Mouse (Mus musculus) heart, adult 2 months (tissue): ENCODE data around the gene Rer1.

Experiments
- EP300 ChIP-seq: fragments of 200-500 bp; IDR thresholded peaks from 2 replicates; pipeline ENCODE4 v1.6.1; 2011; ENCODE audit warnings: low read depth, low read length, control low read depth; ENCODE audit not compliant: insufficient read depth
- POLR2A ChIP-seq: fragments of 200-500 bp; IDR thresholded peaks from 2 replicates; pipeline ENCODE4 v1.6.1; 2011; ENCODE audit warnings: mild to moderate bottlenecking, low read depth, low read length, control low read depth; ENCODE audit not compliant: insufficient read depth

DNA sequence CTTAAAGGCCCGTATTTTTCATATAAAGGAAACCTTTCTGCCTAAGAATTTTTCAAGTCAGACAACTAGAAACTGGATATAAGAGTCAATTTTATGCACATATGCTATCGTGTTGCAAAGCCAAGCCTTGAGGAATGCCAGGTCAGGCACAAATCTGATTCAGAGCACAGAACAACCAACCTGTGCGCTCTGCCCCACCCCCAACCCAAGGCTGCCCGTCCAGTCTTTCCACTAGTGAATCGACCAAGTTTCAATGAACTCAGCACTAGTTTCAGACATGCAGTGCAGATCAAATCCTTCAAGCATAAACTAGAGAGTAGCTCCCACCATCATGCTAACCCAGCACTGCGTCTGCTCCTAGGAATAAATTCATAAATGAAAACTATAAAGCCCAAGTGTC, 6.5 kb downstream of the Rer1 start:
- TF ChIP-seq POLR2A = no peak
- TF ChIP-seq EP300 = no peak
